ENCODE assay signal across 30 mouse cellular contexts in the genomic region with DNA sequence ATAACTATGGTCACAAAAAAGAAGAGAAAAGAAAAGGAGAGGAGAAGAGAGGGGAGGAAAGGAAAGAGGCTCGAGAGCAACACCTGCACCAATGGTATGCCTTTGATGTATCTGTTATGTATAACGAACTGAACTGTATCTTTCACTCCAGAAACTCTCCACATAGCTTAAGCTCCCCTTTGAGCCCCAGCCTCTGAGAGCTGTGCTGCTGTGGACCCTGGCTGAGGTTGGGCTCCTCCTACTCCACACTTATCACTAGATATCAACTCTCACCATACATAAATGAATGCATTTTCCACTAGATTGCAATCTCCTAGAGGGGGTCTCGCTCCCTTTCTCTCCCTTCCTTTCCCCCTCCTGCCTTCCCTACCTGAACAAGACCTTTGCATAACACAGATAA. TPM values are rescaled to one million over a fixed set of nuclear protein-coding genes. Genes with fewer than 3 reads are reported as not detected.
DNase-seq lines count a peak whose midpoint lies in the region; ATAC-seq and TF ChIP-seq lines count a peak whose summit lies in the region.
"Had no signal": no experiment of that assay in that cellular context is flagged by ENCODE, and none has a peak within 500 bp of the region (broad histone marks: within the 10 kb centered on the region; RNA-seq: fewer than 3 reads in every experiment).

No protein-coding gene starts in this region.

- no peak overlapping the region for H3K9ac ChIP-seq in intestine, embryonic 16.5 days (ENCODE audit: low read depth, low read length)
- H3K9ac ChIP-seq in intestine, postnatal 0 days (ENCODE audit: low read depth, low read length), result no peak overlapping the region
- H3K9ac ChIP-seq in liver, embryonic 13.5 days, result 0 out of 2 replicates have a peak overlapping the region, but pooled peaks have one; percentile 8
- no peak overlapping the region for H3K9ac ChIP-seq in kidney, embryonic 15.5 days
- H3K9ac ChIP-seq: embryonic facial prominence, embryonic 13.5 days; heart, embryonic 13.5 days; hindbrain, embryonic 13.5 days; midbrain, embryonic 13.5 days; stomach, embryonic 15.5 days had no signal

- no peaks in the 10 kb centered on the region for H3K9me3 ChIP-seq in intestine, embryonic 16.5 days (ENCODE audit: control insufficient read depth, low read length)
- H3K9me3 ChIP-seq in intestine, postnatal 0 days (ENCODE audit: control insufficient read depth), result no peaks in the 10 kb centered on the region
- no peaks in the 10 kb centered on the region for H3K9me3 ChIP-seq in liver, embryonic 13.5 days (replicated peaks)
- H3K9me3 ChIP-seq in kidney, embryonic 15.5 days (replicated peaks), result no peaks in the 10 kb centered on the region
- H3K9me3 ChIP-seq: embryonic facial prominence, embryonic 13.5 days; heart, embryonic 13.5 days; hindbrain, embryonic 13.5 days; megakaryocyte, embryonic 14.5 days; midbrain, embryonic 13.5 days; stomach, embryonic 15.5 days had no signal

- peaks cover 10% of the 10 kb centered on the region; the same call in 1 of the 2 replicates for H3K4me1 ChIP-seq in intestine, embryonic 16.5 days (ENCODE audit: control insufficient read depth, insufficient read depth, low read length)
- H3K4me1 ChIP-seq in intestine, postnatal 0 days (replicated peaks; ENCODE audit: control insufficient read depth, insufficient read depth, low read length), result peaks cover 12% of the 10 kb centered on the region; the same call in 1 of the 2 replicates
- peaks cover 30% of the 10 kb centered on the region for H3K4me1 ChIP-seq in liver, embryonic 13.5 days (replicated peaks)
- H3K4me1 ChIP-seq in thymus, adult 2 months (replicated peaks; ENCODE audit: control insufficient read depth, insufficient read depth, low read length), result peaks cover 9% of the 10 kb centered on the region
- peaks cover 4% of the 10 kb centered on the region for H3K4me1 ChIP-seq in kidney, embryonic 15.5 days
- H3K4me1 ChIP-seq: stomach, embryonic 15.5 days had no signal

- H3K27me3 ChIP-seq in intestine, embryonic 16.5 days (replicated peaks; ENCODE audit: control insufficient read depth, insufficient read depth, low read length), result no peaks in the 10 kb centered on the region
- no peaks in the 10 kb centered on the region for H3K27me3 ChIP-seq in intestine, postnatal 0 days (replicated peaks; ENCODE audit: control insufficient read depth, insufficient read depth, low read length)
- no peaks in the 10 kb centered on the region for H3K27me3 ChIP-seq in liver, embryonic 13.5 days
- no peaks in the 10 kb centered on the region for H3K27me3 ChIP-seq in thymus, adult 2 months (ENCODE audit: control insufficient read depth, insufficient read depth, low read length)
- H3K27me3 ChIP-seq in kidney, embryonic 15.5 days, result no peaks in the 10 kb centered on the region
- H3K27me3 ChIP-seq: embryonic facial prominence, embryonic 13.5 days; heart, embryonic 13.5 days; hindbrain, embryonic 13.5 days; megakaryocyte, embryonic 14.5 days; midbrain, embryonic 13.5 days; stomach, embryonic 15.5 days had no signal

- TF ChIP-seq POLR2A in thymus, adult 2 months (IDR thresholded peaks at IDR 0.05; ENCODE audit: control insufficient read depth, extremely low read depth, insufficient read depth, low read length, poor library complexity), result no peak

- no peak for ATAC-seq in intestine, embryonic 16.5 days
- no peak for ATAC-seq in intestine, postnatal 0 days
- ATAC-seq in liver, embryonic 13.5 days (ENCODE audit: low read depth), result no peak
- no peak for ATAC-seq in kidney, embryonic 15.5 days (replicated peaks; ENCODE audit: low FRiP score)
- ATAC-seq: forebrain, embryonic 16.5 days; lung, postnatal 0 days; midbrain, embryonic 13.5 days had no signal

- H3K4me2 ChIP-seq in intestine, embryonic 16.5 days (ENCODE audit: low read depth, low read length), result no peak overlapping the region
- H3K4me2 ChIP-seq in intestine, postnatal 0 days (replicated peaks; ENCODE audit: low read depth), result no peak overlapping the region
- H3K4me2 ChIP-seq in liver, embryonic 13.5 days, result no peak overlapping the region
- H3K4me2 ChIP-seq in kidney, embryonic 15.5 days, result no peak overlapping the region
- H3K4me2 ChIP-seq: embryonic facial prominence, embryonic 13.5 days; heart, embryonic 13.5 days; hindbrain, embryonic 13.5 days; midbrain, embryonic 13.5 days; stomach, embryonic 15.5 days had no signal

- no peak for TF ChIP-seq CTCF in intestine, postnatal 0 days (IDR thresholded peaks at IDR 0.05; ENCODE audit: low read depth)
- TF ChIP-seq CTCF in thymus, adult 2 months (IDR thresholded peaks at IDR 0.05; ENCODE audit: borderline replicate concordance, control insufficient read depth, extremely low read depth, insufficient read depth, low read length, poor library complexity), result no peak

- 71% methylated on average over 3 of the region's 3 CpGs for WGBS in intestine, embryonic 16.5 days
- 54% methylated on average over 3 of the region's 3 CpGs for WGBS in intestine, postnatal 0 days
- WGBS in liver, embryonic 13.5 days (ENCODE audit: insufficient replicate concordance), result 42% methylated on average over 3 of the region's 3 CpGs
- WGBS in thymus, adult 2 months, result 13% methylated on average over 3 of the region's 3 CpGs
- WGBS in kidney, embryonic 15.5 days, result 70% methylated on average over 3 of the region's 3 CpGs

- no peaks in the 10 kb centered on the region for H3K36me3 ChIP-seq in intestine, embryonic 16.5 days (ENCODE audit: control insufficient read depth, insufficient read depth, low read length)
- H3K36me3 ChIP-seq in intestine, postnatal 0 days (ENCODE audit: control insufficient read depth, insufficient read depth), result no peaks in the 10 kb centered on the region
- 0 out of 2 replicates have a peak, but pooled peaks cover 9% of the 10 kb centered on the region for H3K36me3 ChIP-seq in liver, embryonic 13.5 days
- no peaks in the 10 kb centered on the region for H3K36me3 ChIP-seq in thymus, adult 2 months (ENCODE audit: control insufficient read depth, insufficient read depth, low read length)
- no peaks in the 10 kb centered on the region for H3K36me3 ChIP-seq in kidney, embryonic 15.5 days
- H3K36me3 ChIP-seq: embryonic facial prominence, embryonic 13.5 days; midbrain, embryonic 13.5 days; stomach, embryonic 15.5 days had no signal

- DNase-seq in liver, embryonic 13.5 days, result no peak
- peak; percentile 62 for DNase-seq in thymus, adult 2 months
- peak; percentile 55 to 79 for DNase-seq in thymus, postnatal 36 days
- DNase-seq in adrenal gland, adult (ENCODE audit: inconsistent age in 2 of 2, low spot score in 1 of 2), result no peak
- DNase-seq: adrenal gland, postnatal 14 days; cerebellum, adult 11 months; cerebellum, adult 9-11 months; gastrocnemius, adult 2 months; gastrocnemius, postnatal 36 days; heart, adult 2 months; heart, postnatal 4 days; kidney, adult 18-20 months; kidney, postnatal 36 days; lung, adult 18-20 months; lung, postnatal 4 days; retina, postnatal 1 day; right cerebral cortex, postnatal 14 days had no signal

- 0 out of 2 replicates have a peak overlapping the region, but pooled peaks have one; percentile 11 for H3K27ac ChIP-seq in intestine, embryonic 16.5 days (ENCODE audit: low read length)
- no peak overlapping the region for H3K27ac ChIP-seq in intestine, postnatal 0 days (ENCODE audit: low read depth, low read length)
- no peak overlapping the region for H3K27ac ChIP-seq in liver, embryonic 13.5 days
- peak overlapping the region; percentile 96 for H3K27ac ChIP-seq in thymus, adult 2 months (ENCODE audit: control insufficient read depth, insufficient read depth, low read length)
- no peak overlapping the region for H3K27ac ChIP-seq in kidney, embryonic 15.5 days
- H3K27ac ChIP-seq: embryonic facial prominence, embryonic 13.5 days; gastrocnemius, adult 2 months; heart, adult 2 months; heart, embryonic 13.5 days; hindbrain, embryonic 13.5 days; midbrain, embryonic 13.5 days; stomach, embryonic 15.5 days had no signal

- no peak overlapping the region for H3K4me3 ChIP-seq in intestine, embryonic 16.5 days (ENCODE audit: low read length)
- H3K4me3 ChIP-seq in intestine, postnatal 0 days (ENCODE audit: low read depth, low read length), result no peak overlapping the region
- H3K4me3 ChIP-seq in liver, embryonic 13.5 days (replicated peaks), result no peak overlapping the region
- H3K4me3 ChIP-seq in thymus, adult 2 months (ENCODE audit: control insufficient read depth, insufficient read depth, low read length), result no peak overlapping the region
- H3K4me3 ChIP-seq in kidney, embryonic 15.5 days (replicated peaks), result no peak overlapping the region
- H3K4me3 ChIP-seq: embryonic facial prominence, embryonic 13.5 days; erythroblast, embryonic 14.5 days; gastrocnemius, adult 2 months; heart, adult 2 months; heart, embryonic 13.5 days; hindbrain, embryonic 13.5 days; megakaryocyte, embryonic 14.5 days; midbrain, embryonic 13.5 days; stomach, embryonic 15.5 days had no signal

RNA-seq across cellular contexts. Expression of a gene that starts 6.1 kb away (rescaled TPM):
- polyA plus RNA-seq in intestine, embryonic 16.5 days (2015; fragmentation: Nextera tagmentation; extraction: Ambion mirVana), result 21.7 and 23.2 TPM in 2 replicates
- polyA plus RNA-seq in intestine, postnatal 0 days (2015; fragmentation: Nextera tagmentation; extraction: Ambion mirVana), result 17.9 and 20.4 TPM in 2 replicates
- 35.2 and 46.3 TPM in 2 replicates for polyA plus RNA-seq in liver, embryonic 13.5 days (2015; fragmentation: Nextera tagmentation; extraction: Ambion mirVana)
- polyA plus RNA-seq in thymus, adult 2 months (2012; rRNA removed), result 8.6 and 9.2 TPM in 2 replicates
- polyA plus RNA-seq in kidney, embryonic 15.5 days (2015; fragmentation: Nextera tagmentation; extraction: Ambion mirVana), result 30.9 and 31.1 TPM in 2 replicates

RNA-seq across cellular contexts. Expression of a gene that starts 6.2 kb away (rescaled TPM):
- 143 and 157 TPM in 2 replicates for polyA plus RNA-seq in intestine, embryonic 16.5 days (2015; fragmentation: Nextera tagmentation; extraction: Ambion mirVana)
- 60.6 and 64.8 TPM in 2 replicates for polyA plus RNA-seq in intestine, postnatal 0 days (2015; fragmentation: Nextera tagmentation; extraction: Ambion mirVana)
- 99.4 and 128 TPM in 2 replicates for polyA plus RNA-seq in liver, embryonic 13.5 days (2015; fragmentation: Nextera tagmentation; extraction: Ambion mirVana)
- 247 and 254 TPM in 2 replicates for polyA plus RNA-seq in thymus, adult 2 months (2012; rRNA removed)
- polyA plus RNA-seq in kidney, embryonic 15.5 days (2015; fragmentation: Nextera tagmentation; extraction: Ambion mirVana), result 301 and 315 TPM in 2 replicates

RNA-seq across cellular contexts. Expression of a gene that starts 38.0 kb away (rescaled TPM):
- 244 TPM in 2 replicates for polyA plus RNA-seq in intestine, embryonic 16.5 days (2015; fragmentation: Nextera tagmentation; extraction: Ambion mirVana)
- 222 and 243 TPM in 2 replicates for polyA plus RNA-seq in intestine, postnatal 0 days (2015; fragmentation: Nextera tagmentation; extraction: Ambion mirVana)
- polyA plus RNA-seq in liver, embryonic 13.5 days (2015; fragmentation: Nextera tagmentation; extraction: Ambion mirVana), result 12.3 and 21.0 TPM in 2 replicates
- 3.2 and 4.0 TPM in 2 replicates for polyA plus RNA-seq in thymus, adult 2 months (2012; rRNA removed)
- polyA plus RNA-seq in kidney, embryonic 15.5 days (2015; fragmentation: Nextera tagmentation; extraction: Ambion mirVana), result 25.4 and 30.4 TPM in 2 replicates
- polyA plus RNA-seq: CD4-positive, CD25-positive, alpha-beta regulatory T cell, adult 4 months; erythroblast, embryonic 14.5 days had no signal

Comparison
In these comparisons a context has a peak if more than half of its experiments do, and no peak if none do; other contexts are left out.
1. H3K27ac ChIP-seq: peak in intestine, embryonic 16.5 days (single experiment) and thymus, adult 2 months (single experiment); none in intestine, postnatal 0 days (single experiment), liver, embryonic 13.5 days (single experiment) and kidney, embryonic 15.5 days (single experiment).
2. DNase-seq: peak in thymus, adult 2 months (single experiment) and thymus, postnatal 36 days (2 of 2); none in liver, embryonic 13.5 days (single experiment) and adrenal gland, adult (0 of 2).